Mouse (Mus musculus) heart, adult 8-10 months (tissue): ENCODE results near the gene Ky. TPM values are rescaled to one million over a fixed set of nuclear protein-coding genes. Genes with fewer than 3 reads are reported as not detected.

Experiments
- DNase-seq: peaks from one replicate; pipeline ENCODE4 v3.0.0; 2022; ENCODE audit warnings: low spot score
- total RNA-seq, 4 experiments: library from RNA; stranded (reverse); gene quantifications; 2 replicates each; pipeline ENCODE4 v1.2.4; 2022

Gene Ky
- 10 to 100 TPM; 12.0 to 21.0 (median 17.8) TPM for total RNA-seq

DNA sequence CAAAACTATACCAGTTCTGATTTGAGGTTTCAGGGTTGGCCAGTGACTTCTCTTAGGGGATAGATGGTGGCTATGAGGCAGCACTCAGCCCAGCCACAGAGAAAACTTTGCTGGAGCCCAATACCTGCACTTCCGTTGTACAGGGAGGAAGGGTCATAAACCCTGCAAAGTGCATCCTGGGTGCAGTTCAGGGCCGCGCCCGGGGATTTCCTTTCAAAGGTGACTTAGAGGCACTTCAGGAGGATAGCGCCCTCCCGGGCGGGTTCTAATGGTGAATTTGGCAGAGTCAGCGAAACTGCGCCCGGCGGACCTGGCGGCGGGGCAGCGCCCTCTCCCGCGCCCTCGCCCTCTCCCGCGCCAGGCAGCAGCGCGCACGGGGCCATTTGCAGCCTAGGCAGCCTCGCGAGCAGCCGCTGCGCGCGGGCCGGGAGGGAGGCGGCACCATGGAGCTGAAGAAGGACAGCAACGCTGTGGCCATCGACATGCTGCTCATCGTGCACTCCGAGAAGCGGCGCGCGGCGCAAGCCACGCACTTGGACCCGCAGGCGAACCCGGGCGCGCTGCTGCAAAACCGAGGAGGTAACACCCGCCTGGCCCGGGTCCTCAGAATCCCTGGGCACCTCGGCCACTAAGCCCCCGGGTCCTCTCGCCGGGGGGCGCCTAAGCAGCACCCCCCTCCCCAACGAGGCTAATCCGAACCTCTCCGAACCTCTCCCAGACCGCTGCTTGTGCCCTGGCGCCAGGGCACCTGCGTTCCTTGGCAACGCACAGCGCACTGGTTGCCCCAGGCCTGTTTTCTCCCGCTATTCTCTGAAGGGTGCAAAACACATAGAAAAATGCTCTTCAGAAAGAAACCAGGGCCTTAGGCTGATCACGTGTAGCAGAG lies at the start of gene Ky:
Gene Ky, plus strand, starts transcription at position 51 of the 886 bp plus-strand sequence.
- DNase-seq: no peak

DNA sequence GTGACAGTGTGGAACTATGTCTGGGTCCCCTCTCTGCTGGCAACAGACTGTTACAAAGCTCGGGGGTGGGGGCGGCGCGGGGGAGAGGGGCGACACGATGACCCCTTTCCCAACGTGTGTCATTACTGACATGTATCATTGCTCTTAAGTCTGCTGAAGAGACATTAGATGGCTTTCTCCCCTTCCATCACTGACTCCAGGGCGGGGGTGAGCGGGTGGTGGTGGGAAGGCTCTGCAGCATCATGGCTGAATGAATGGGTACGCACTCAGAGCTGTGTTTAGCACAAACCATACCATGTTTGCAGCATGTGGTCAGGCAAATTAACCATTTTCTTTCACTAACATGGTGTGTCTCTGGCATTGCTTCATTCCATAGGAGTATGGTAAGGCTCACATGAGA lies 43.3 kb upstream of the Ky start:
- no peak for DNase-seq

DNA sequence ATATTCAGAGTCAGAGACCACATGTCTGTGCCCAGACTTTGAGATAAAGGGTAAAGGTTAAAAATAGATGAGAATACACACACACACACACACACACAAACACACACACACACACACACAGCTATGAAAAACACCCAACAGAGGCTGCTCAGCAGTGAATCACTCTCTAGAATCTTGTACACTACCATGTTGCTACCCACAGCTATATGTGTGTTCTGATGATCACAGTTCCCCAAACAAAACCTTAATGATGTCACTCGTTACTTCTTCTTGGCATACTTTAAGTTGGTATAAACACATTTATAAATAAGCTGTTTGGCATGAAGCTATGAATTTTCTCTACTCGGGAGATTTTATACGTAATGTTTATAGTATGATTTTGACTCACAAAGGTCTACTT lies 40.5 kb upstream of the Ky start:
- DNase-seq: no peak

DNA sequence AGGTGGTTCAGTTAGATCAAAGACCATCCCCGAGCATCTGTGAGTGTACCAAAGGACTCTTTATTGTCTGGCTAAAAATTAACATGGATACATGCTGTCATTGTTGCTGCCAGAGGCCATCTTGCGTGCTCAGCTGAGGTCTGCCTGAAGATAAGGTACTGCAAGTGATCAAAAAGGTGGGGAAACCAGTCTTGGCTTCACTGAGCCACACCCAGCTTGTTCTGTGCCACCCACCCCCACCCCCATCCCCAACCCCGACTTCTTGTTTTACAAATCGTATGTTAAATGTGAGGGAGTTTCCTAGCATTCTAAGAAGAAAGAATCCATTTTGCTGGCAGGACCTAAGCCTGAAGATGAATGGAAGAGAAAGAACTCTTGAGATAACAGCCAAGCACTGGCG lies 39.8 kb upstream of the Ky start:
- DNase-seq: no peak

DNA sequence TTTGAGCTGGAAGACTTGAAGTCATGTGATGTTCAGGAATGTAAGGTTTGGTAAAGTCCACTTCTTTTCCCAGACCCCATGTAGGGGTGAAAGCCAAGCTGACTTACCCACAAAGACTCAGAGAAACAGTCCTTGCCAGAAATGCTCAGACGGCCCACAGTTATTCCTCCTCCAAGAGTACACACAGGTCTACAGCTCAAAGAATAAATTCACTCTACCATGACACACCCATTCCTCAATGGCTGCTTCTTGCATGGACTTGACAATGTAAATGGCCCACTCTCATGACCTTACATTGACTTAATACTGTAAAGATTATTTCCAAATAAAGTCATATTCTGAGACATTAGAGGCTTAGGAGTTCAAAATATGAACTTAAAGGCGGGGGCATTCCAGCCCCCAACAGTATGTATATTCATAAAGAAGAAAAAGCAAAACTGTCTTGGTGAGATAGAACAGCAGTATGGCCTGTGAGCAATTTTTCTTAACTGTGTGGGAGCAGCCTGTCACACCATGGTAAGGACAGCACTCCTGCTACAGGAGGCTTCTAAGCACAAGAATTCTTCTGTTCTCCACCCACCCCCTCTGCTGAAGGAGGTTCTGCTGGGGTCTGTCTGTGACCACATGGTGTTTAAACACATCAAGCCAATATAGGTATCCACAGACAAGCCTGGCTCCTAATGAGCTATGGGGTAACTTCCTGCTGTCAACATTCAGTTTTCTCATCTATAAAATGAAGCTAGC lies 35.3 kb upstream of the Ky start:
- DNase-seq: no peak

DNA sequence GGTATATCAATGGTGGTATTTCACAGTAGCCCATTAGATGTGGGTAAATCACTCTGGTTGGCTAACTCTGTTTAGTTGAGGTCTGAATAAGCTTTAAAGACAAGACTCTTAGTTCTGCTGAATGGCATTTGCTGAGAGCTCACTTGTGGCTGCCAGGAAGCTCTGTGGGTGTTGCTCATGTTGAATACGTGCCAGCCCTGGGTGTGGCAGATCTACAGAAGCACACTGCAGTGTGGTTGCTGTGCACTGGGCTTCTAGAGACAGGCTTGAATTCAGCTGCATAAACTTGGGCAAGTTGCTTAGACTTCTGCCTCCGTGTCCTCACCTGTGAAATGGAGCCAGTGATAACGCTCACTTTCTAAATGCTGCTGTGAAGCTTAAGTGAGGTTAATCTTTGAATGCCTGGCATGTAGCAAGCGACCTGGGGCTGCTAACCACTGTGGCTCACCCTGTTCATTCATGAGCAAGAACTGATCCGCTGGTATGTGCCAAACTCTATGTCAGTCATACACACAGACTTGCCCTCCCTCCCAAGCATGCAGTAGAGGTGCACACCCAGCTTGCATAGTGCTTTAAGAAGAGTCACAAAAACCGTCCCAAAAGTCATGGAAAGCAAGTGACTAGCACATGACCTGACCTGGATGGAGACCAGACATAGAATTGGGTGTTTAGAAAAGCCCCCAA lies 27.6 kb upstream of the Ky start:
- no peak for DNase-seq

DNA sequence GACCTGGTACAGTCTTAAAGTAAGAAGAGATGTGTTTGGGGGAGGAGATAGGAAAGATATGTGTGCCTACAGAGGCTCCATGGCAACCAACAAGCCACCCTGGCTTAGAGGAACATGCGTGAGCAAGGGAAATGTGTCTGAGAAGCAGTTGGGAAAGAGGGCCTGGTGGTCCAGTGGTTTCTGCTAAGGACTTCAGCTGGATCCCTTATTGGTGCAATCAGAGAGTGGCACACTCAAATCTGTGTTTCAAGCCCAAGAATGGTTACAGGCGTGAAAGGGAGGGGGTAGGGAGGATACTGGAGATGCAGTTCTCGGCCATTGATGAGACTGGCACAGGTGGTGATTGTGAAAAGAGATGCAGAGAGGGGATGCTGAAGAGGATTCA lies 27.1 kb upstream of the Ky start:
- no peak for DNase-seq

DNA sequence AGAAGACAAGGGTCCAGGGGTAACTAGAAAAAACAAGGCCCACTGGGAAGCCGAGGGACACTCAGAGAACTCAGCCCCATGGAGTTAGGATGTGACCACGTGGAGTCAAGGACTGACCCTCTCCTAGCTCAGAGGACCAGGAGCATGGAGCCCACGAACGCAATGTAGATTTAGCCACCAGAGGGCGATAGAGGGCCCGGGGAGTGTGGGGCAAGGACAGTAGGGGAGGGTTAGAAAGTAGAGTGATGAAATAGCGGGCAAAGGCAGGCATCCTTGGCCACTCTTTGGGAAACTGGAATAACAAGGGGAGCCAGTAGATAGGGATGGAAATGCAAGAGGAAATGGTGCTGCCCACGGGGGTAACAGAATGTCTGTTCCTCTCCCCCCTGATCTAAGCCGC lies 26.5 kb upstream of the Ky start:
- no peak for DNase-seq

DNA sequence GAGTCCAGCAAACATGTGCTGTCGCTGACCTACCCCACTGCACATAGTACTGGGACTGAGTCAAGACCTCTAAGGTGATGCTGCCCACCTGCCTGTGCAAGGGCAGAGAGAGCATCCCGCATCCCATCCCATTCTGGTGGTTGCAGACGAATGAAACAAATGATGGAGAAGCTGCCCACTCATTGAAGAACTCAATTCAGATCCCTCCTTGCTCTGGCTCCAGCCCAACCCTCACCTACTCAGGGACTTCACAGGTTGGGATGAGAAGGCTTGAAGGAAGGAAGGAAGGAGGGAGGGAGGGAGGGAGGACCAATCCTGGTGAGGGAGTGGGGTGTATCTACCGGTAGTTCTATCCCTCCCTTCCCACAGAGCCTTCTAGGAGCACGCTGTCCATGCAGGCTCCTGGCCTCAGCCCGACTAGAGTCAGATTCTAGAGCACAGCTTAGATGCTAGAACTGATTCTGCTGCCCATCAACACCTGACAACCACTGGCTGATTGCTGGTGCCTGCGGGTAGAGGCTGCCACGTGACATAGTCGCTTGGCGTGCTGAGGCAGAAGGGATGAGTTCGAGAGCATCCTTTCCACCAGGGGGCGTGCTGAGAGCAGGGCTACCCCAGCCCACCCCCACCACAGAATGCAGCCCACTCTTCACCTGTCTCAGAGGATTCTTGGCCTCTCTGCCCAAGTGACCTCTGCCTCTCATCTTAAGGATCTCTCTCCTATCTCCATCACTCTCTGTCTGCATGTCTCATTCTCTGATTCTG lies 13.3 kb upstream of the Ky start:
- DNase-seq: no peak

DNA sequence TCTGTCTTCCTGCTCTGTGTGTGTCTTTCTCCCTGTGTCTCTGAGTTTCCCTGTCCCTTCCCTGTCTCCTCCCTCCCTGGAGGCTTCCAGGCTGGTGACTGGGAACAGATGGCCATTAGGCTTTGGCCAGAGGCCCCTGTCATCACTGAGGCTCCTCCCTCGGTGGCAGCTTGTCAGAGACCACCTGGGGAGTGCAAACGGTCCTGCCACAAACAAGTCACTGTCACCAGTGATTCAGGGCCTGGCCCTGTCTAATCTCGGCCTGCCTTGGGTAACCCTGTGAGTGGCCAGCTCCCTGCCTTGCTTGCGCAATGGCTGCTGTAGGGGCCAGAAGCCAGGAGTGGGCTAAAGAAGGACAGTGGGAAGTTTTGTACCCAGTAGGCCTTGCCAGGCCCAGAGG lies 12.5 kb upstream of the Ky start:
- peak; percentile 33 for DNase-seq

DNA sequence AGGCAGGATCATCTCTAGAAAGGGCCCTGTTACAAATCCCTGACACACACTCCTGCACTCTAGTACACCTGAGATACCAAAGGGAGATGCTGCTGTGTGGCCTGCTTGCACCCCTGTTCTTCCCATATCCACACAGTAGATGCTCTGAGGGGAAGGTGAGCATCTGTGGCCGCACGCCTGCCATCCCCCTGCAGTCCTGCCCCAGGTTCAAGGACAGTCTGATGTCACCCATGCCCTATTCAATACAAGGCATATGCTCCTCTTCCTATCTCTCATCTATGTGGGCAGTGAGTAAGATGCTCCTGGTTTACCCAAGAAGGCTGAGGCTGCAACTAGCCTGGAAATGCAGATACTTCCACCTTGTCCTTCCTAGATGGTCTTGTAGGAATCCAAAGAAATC lies 11.6 kb upstream of the Ky start:
- DNase-seq: no peak

DNA sequence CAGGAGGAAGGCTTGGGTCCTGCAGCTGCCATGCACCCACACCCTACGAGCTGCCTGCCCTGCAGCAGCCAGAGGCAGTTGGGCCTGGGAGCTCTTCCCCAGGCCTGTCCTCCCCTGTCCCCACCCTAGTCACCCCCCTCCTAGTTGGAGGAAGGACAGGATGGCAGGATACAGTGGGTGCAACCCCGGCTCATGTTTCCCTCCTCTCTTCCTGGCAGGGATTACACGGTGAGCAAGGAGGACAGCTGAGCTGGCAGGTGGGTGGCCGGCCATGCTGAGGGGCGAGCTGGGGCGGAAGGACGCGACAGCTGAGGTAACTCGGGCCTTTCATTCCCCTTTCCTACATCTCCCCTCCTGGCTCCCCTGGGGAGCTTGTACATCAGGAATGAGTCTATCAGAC lies 11.1 kb upstream of the Ky start:
- DNase-seq: no peak

DNA sequence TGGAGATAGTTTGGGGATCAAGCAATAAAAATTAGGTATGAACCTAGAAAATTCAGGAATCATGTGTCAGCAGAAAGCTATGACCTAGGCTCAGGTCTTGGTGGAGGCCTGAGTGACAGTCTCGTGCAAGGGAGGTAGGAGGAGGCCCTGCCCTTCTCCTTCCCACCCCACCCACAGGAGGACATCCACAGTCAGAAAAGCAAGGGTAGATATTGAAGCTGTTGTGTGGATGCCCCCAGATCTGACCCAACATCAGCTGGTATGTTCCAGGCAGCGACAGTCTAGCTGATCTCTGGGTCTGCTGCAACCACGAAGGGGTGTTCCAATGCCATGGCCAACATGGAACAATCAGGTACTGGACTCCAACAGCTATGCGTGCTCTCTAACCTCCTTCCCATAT lies 10.3 kb upstream of the Ky start:
- DNase-seq: no peak

DNA sequence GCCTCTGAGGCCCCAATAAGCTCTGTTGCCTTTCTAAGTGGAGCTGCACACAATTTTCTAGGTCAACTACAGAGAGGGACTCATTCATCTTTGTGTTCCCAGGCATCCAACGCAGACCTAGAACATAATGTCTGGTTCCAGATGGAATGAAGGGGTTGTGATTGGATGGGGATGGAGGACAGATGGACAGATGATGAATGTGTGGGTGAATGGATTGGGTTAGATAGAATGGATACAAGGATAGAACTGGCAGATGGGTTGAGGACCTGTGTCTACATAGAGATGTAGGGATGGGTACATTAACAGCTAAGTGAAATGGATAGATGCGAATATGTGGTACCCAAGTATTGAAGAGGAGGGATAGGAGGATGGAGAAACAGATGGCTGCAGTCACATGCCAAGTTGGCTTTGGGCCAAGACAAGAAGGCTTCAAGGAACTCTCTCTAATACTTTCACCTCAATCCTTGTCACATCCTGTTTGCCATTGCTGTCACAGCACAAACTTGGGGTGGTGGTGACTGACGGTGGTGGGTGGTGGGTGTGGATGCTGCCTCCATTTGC lies 9.0 kb upstream of the Ky start:
- no peak for DNase-seq

DNA sequence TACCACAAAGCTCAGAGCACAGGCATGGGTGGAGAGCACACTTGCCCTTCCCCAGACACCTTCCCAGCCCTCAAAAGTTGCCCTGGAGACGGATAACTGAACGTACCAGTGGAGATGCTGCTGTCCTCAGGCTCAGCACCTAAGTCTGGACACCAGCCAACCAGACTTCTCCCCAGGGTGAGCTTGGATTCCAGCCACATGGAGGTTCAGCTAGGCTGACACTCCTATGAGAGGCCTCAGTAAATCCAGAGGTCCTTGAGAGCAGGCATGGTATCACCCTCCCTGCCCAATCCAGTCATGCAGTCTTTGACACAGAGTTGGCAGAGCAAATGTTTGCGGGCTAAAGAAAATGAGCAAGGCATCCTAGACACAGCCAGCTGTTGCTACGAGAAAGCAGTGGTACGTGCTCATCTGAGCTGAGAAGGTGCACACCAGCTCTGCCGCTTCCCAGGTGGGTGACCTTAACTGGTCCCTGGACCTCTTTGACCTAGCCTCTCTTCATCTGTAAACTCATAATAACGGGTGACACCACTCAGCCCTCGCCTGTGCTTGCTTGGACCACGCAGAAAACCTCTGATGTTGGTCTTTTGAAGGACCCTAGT lies 8.4 kb upstream of the Ky start:
- no peak for DNase-seq

DNA sequence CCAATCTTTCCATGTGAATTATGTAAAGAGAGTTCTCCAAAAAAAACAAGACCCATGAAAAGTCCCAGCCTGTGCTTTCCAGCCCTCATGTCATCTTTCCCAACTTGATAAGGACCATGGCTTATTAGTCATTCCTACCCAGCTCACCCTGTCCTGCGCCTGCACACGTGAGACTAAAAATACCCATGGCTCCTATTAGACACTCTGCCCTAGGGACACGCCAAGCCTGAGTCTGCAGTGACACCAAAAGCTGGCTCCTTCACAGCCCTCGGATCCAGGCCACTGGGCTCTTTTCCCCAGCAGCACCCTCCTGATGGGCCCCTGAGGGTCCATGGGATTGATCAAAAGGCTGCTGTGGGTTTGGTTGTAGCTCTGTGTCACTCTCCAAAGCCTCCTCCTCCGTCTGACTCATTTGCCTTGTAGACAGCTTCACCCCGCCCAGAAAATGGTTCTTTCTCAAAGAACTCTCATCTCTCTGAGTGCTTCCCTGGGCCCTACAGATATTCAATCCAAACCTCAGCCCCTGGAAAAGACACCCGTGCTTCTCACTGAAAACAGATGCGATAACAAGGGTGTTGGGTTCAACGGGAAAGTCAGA lies 7.6 kb upstream of the Ky start:
- peak; percentile 85 for DNase-seq

DNA sequence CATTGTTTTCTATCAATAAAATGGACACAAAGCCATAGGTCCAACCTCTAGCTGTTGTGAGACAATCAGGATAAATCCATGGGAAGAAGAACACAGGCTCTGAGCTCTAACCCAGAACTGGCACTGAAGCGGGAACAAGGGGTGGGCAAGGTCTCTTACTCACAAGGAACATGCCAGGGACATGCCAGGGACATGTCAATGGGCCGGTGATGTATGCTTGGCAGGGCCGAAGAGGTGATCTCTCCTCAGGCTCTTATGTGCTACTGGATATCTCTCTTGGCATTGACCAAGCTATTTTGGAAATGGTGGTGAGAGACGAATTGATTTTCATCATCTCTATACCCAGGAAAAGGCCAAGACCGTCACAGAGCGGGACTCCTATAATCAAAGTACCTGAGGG lies 6.8 kb upstream of the Ky start:
- DNase-seq: no peak

DNA sequence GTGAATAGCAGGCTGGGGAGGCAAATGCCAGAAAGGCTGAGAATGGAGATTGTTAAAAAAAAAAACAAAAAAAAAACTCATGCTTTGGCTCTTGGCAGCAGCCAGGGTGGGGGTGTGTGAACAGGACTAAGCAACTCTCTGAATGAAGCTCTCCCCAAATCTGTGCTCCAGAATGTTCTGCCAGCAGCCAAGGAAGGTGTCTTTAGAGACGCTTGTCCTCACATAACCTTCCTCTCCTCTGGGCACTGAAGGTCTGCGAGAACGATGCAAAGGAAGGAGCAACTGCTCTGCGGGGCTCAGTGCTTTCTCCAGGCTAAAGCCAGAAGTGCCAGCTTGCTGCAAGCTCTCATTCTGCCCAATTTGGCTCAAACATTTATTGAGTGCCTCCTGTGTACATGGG lies 6.3 kb upstream of the Ky start:
- DNase-seq: no peak

DNA sequence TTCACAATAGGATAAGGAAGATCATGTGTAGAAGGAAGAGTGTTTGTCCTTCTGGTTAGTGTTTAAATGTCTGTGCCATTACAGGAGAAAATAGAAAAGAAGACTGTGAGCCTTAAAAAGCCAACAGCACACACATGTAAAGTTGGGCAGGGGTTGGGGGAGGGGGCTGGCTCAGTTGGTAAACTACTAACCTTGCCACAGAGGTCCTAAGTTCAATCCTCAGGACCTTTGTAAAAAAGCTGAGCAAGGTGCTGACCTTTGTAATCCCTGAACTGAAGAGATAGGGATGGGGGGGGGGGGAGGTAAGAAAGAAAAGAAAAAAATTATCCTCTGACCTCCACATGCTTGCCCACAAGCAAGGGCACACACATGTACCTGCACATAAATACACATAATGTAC lies 5.8 kb upstream of the Ky start:
- no peak for DNase-seq

DNA sequence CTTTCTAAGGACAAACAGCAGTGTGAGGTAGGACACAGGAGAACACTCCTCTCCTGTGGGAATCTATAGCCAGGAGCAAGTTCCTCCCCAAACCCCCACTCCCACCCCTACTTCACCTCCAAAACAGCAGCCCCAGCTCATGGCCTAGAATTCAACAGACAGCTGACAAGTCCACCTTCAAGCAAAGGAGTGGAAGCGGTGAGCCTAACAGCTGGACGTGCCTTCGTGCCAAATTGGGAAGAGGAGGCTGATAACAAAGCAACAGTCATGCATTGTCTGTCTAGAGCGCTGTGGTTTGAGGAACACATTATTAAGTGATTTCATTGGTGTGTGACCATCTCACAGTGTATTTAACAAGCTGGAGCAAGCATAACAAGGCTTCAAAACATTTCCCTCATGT lies 4.4 kb upstream of the Ky start:
- DNase-seq: no peak
